Mouse (Mus musculus): Measurements from ENCODE around the gene Clec18a. TPM values are rescaled to one million over a fixed set of nuclear protein-coding genes. Genes with fewer than 3 reads are reported as not detected.
"Not testable (repeated sequence)": the region's sequence is repeated elsewhere in the genome, so short reads cannot be mapped to it uniquely, and the experiment has no call there.

Clec18a gene
- 0.88 and 1.5 TPM in 2 replicates for polyA plus RNA-seq (2012; rRNA removed)

GRCm38 (mm10) chr8:111092326-111092725 lies at the start of gene Clec18a:
TSS of gene Clec18a (minus strand) at chr8:111092426.
- not testable (repeated sequence) for DNase-seq; H3K27me3 ChIP-seq (replicated peaks; ENCODE audit: control insufficient read depth, insufficient read depth, low read length); H3K4me3 ChIP-seq (ENCODE audit: insufficient read depth, low read depth, low read length); H3K27ac ChIP-seq (ENCODE audit: insufficient read depth, low read depth, low read length); H3K36me3 ChIP-seq (ENCODE audit: control insufficient read depth, insufficient read depth, low read length)
- H3K4me1 ChIP-seq (ENCODE audit: control insufficient read depth, insufficient read depth, low read length): peaks cover 12% of the 10 kb centered on the region; the same call in 1 of the 2 replicates
- 92% methylated on average over 5 of the region's 6 CpGs for WGBS

GRCm38 (mm10) chr8:111130756-111131155 lies 38.5 kb upstream of the Clec18a start:
- DNase-seq: peak; percentile 36
- no peak for TF ChIP-seq CTCF (conservative IDR thresholded peaks at IDR 0.05; ENCODE audit: insufficient read depth, insufficient read length, low read depth, low read length)
- TF ChIP-seq POLR2A (IDR thresholded peaks at IDR 0.05; ENCODE audit: low read depth, low read length): no peak
- Histone ChIP-seq H3K4me1 (ENCODE audit: control insufficient read depth, insufficient read depth, low read length) (peaks cover 11% of the 10 kb centered on the region; the same call in 1 of the 2 replicates), H3K36me3 (ENCODE audit: control insufficient read depth, insufficient read depth, low read length) (peaks cover 6% of the 10 kb centered on the region), H3K27ac (ENCODE audit: insufficient read depth, low read depth, low read length) (no peak overlapping the region), H3K4me3 (ENCODE audit: insufficient read depth, low read depth, low read length) (no peak overlapping the region), H3K27me3 (replicated peaks; ENCODE audit: control insufficient read depth, insufficient read depth, low read length) (no peaks in the 10 kb centered on the region)
- 74% methylated on average over 2 of the region's 2 CpGs for WGBS

DNA sequence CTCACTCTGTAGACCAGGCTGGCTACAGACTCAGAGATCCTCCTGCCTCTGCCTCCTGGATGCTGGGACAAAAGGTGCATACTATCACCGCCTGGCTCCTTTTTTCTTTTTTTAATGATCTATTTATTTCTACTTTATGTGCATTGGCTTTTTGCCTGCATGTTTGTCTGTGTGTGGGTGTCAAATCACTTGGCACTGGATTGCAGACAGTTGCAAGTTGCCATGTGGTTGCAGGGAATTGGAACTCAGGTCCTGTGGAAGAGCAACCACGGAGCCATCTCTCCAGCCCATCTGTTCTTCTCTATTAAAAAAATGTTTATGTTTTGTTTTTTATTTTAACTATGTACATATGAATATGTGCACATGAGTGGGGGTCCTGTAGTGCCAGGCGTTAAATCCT lies 27.3 kb upstream of the Clec18a start:
- WGBS: 90% methylated on average over 3 of the region's 3 CpGs
- Histone ChIP-seq H3K27ac (ENCODE audit: insufficient read depth, low read depth, low read length) (no peak overlapping the region), H3K36me3 (ENCODE audit: control insufficient read depth, insufficient read depth, low read length) (peaks cover 8% of the 10 kb centered on the region), H3K4me3 (ENCODE audit: insufficient read depth, low read depth, low read length) (no peak overlapping the region), H3K4me1 (ENCODE audit: control insufficient read depth, insufficient read depth, low read length) (no peaks in the 10 kb centered on the region), H3K27me3 (replicated peaks; ENCODE audit: control insufficient read depth, insufficient read depth, low read length) (no peaks in the 10 kb centered on the region)
- TF ChIP-seq POLR2A (IDR thresholded peaks at IDR 0.05; ENCODE audit: low read depth, low read length) (no peak), CTCF (conservative IDR thresholded peaks at IDR 0.05; ENCODE audit: insufficient read depth, insufficient read length, low read depth, low read length) (no peak)
- no peak for DNase-seq

DNA sequence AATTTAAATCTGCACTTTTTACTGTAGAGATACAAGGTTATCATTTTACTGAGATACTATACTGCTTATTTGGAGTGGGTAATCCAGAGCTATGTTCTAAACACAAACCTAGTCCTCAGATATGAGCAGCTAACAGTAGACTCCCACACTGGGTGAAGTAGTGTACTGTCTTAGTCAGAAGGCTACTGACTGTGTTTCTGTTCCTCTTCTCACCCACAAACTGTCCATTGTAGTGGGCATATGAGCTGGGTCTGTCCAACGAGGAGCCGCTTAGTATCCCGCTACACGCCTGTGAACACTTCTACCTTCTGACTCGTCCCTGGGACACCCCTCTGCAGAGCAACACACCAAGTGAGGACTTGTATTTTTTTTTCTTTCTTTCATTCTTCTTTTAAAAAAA lies 22.7 kb upstream of the Clec18a start:
- DNase-seq: no peak
- H3K27me3 ChIP-seq (replicated peaks; ENCODE audit: control insufficient read depth, insufficient read depth, low read length): no peaks in the 10 kb centered on the region
- no peak overlapping the region for H3K4me3 ChIP-seq (ENCODE audit: insufficient read depth, low read depth, low read length)
- WGBS: 95% methylated on average over 5 of the region's 5 CpGs
- no peak overlapping the region for H3K27ac ChIP-seq (ENCODE audit: insufficient read depth, low read depth, low read length)
- H3K36me3 ChIP-seq (ENCODE audit: control insufficient read depth, insufficient read depth, low read length): peaks cover 12% of the 10 kb centered on the region
- TF ChIP-seq POLR2A (IDR thresholded peaks at IDR 0.05; ENCODE audit: low read depth, low read length): no peak
- no peak for TF ChIP-seq CTCF (conservative IDR thresholded peaks at IDR 0.05; ENCODE audit: insufficient read depth, insufficient read length, low read depth, low read length)
- no peaks in the 10 kb centered on the region for H3K4me1 ChIP-seq (ENCODE audit: control insufficient read depth, insufficient read depth, low read length)

DNA sequence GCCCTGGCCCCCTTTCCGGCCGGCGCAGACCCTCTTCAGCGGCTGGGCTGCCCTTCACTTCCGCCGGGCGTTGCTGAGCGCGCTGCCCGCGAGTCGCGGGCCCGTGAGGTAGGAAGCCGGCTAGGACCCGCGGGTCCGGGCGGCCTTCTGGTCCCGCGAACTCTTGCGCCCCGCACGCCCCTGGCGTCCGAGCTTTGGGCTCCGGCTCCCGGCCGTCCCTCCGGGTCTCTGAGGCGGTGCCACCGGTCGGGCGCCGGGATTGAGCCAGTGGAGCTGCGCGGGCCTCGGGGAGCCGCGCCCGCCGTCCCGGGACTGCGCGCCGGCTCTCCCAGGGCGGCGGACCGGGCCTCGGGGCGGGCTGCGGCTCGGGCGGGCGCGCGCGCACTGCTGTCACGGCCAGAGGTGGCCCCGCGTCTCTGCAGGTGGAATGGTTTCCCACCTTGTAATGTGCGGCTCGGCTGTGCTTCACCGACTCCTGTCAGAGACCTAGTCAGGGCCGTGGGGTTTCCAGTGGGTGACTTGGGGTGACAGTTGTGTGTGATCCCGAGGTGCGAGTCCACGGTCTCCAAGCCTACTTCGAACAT lies 2.6 kb upstream of the Clec18a start:
- H3K36me3 ChIP-seq (ENCODE audit: control insufficient read depth, insufficient read depth, low read length); H3K27me3 ChIP-seq (replicated peaks; ENCODE audit: control insufficient read depth, insufficient read depth, low read length); DNase-seq: not testable (repeated sequence)
- peak overlapping the region; percentile 97 for H3K4me3 ChIP-seq (ENCODE audit: insufficient read depth, low read depth, low read length)
- H3K4me1 ChIP-seq (ENCODE audit: control insufficient read depth, insufficient read depth, low read length): peaks cover 12% of the 10 kb centered on the region; the same call in 1 of the 2 replicates
- peak overlapping the region; percentile 36; the same call in 1 of the 2 replicates for H3K27ac ChIP-seq (ENCODE audit: insufficient read depth, low read depth, low read length)
- under 1% methylated on average over 61 of the region's 69 CpGs for WGBS

- no peaks in the 10 kb centered on the region for H3K27me3 ChIP-seq (replicated peaks; ENCODE audit: control insufficient read depth, insufficient read depth, low read length)
- H3K4me1 ChIP-seq (ENCODE audit: control insufficient read depth, insufficient read depth, low read length): peaks cover 12% of the 10 kb centered on the region; the same call in 1 of the 2 replicates
- H3K36me3 ChIP-seq (ENCODE audit: control insufficient read depth, insufficient read depth, low read length): no peaks in the 10 kb centered on the region
- WGBS: 6% methylated on average over 70 of the region's 72 CpGs
- peak within 1 kb of the TSS; percentile 97 for H3K4me3 ChIP-seq (ENCODE audit: insufficient read depth, low read depth, low read length)
- peak within 1 kb of the TSS; percentile 92 for H3K27ac ChIP-seq (ENCODE audit: insufficient read depth, low read depth, low read length)
- peak; percentile 96 for DNase-seq
- TF ChIP-seq CTCF (conservative IDR thresholded peaks at IDR 0.05; ENCODE audit: insufficient read depth, insufficient read length, low read depth, low read length) (no peak), POLR2A (IDR thresholded peaks at IDR 0.05; ENCODE audit: low read depth, low read length) (no peak)
These were observed 1.9 kb upstream of the Clec18a start, which contains the start of gene Pdpr for GRCm38 (mm10) chr8:111093865-111094718. TSS of gene Pdpr (plus strand) at chr8:111094630.

GRCm38 (mm10) chr8:111091706-111092105 lies 520 bp downstream of the Clec18a start:
- no peaks in the 10 kb centered on the region for H3K27me3 ChIP-seq (replicated peaks; ENCODE audit: control insufficient read depth, insufficient read depth, low read length)
- TF ChIP-seq POLR2A (IDR thresholded peaks at IDR 0.05; ENCODE audit: low read depth, low read length): no peak
- TF ChIP-seq CTCF (conservative IDR thresholded peaks at IDR 0.05; ENCODE audit: insufficient read depth, insufficient read length, low read depth, low read length): no peak
- 76% methylated on average over 7 of the region's 7 CpGs for WGBS
- no peak for DNase-seq
- peaks cover 12% of the 10 kb centered on the region; the same call in 1 of the 2 replicates for H3K4me1 ChIP-seq (ENCODE audit: control insufficient read depth, insufficient read depth, low read length)
- H3K4me3 ChIP-seq (ENCODE audit: insufficient read depth, low read depth, low read length): no peak overlapping the region
- H3K36me3 ChIP-seq (ENCODE audit: control insufficient read depth, insufficient read depth, low read length): no peaks in the 10 kb centered on the region
- no peak overlapping the region for H3K27ac ChIP-seq (ENCODE audit: insufficient read depth, low read depth, low read length)
